Mouse (Mus musculus) ES-Bruce4 (cell line): ENCODE results near the gene Bbs5.

ENCODE experiments used
- CTCF ChIP-seq: IDR thresholded peaks from one replicate; pipeline ENCODE4 v1.8.1; 2011; ENCODE audit warnings: low read depth, low read length
- EP300 ChIP-seq: IDR thresholded peaks from 2 replicates; pipeline ENCODE4 v1.6.1; 2011; ENCODE audit warnings: low read depth, low read length; ENCODE audit not compliant: insufficient read depth
- POLR2A ChIP-seq: IDR thresholded peaks from one replicate; pipeline ENCODE4 v1.8.1; 2011; ENCODE audit warnings: low read length; ENCODE audit not compliant: insufficient read depth

- TF ChIP-seq EP300, result no peak
- TF ChIP-seq CTCF, result no peak
- TF ChIP-seq POLR2A, result no peak
Observed at GRCm38 (mm10) chr2:69675266-69675665, 28.3 kb downstream of the Bbs5 start.
